Mouse (Mus musculus) stomach, embryonic 14.5 days (tissue): ENCODE measurements at regions not wholly inside any gene's neighbourhood (a gene's known extent, or its start where the extent isn't known, plus 50 kb on each side); places are given as distances from the start of the nearest gene placed in this dataset.

Source experiments
- ATAC-seq: fragments of 200-750 bp; cut with Nextera tagmentation; 2 replicates; pipeline ENCODE4 v1.8.0; 2017; ENCODE audit warnings: low read depth, moderate TSS enrichment; ENCODE audit not compliant: insufficient number of reproducible peaks, insufficient read depth, low FRiP score
- H3K27ac ChIP-seq: fragments of 300-500 bp; sonication (generic); 2 replicates; pipeline ENCODE4 v1.5.1; 2014; ENCODE audit warnings: mild to moderate bottlenecking, low read length, moderate library complexity, mixed read lengths
- H3K27me3 ChIP-seq: fragments of 300-500 bp; sonication (generic); 2 replicates; pipeline ENCODE4 v1.6.1; 2014; ENCODE audit warnings: low read length, control low read depth, mixed read lengths; ENCODE audit not compliant: control insufficient read depth, insufficient read depth
- H3K36me3 ChIP-seq: fragments of 300-500 bp; sonication (generic); 2 replicates; pipeline ENCODE4 v1.6.1; 2014; ENCODE audit warnings: mild to moderate bottlenecking, control low read depth, low read length, moderate library complexity, mixed read lengths; ENCODE audit not compliant: control insufficient read depth, insufficient read depth
- H3K4me1 ChIP-seq: fragments of 300-500 bp; sonication (generic); 2 replicates; pipeline ENCODE4 v1.6.1; 2014; ENCODE audit warnings: low read length, control low read depth, mixed read lengths; ENCODE audit not compliant: control insufficient read depth, insufficient read depth
- H3K4me2 ChIP-seq: fragments of 300-500 bp; sonication (generic); replicated peaks from 2 replicates; pipeline ENCODE4 v1.6.1; 2014; ENCODE audit warnings: low read depth, low read length, control low read depth
- H3K4me3 ChIP-seq: fragments of 300-500 bp; sonication (generic); 2 replicates; pipeline ENCODE4 v1.5.1; 2014; ENCODE audit warnings: low read depth, low read length, control low read depth
- H3K9ac ChIP-seq: fragments of 300-500 bp; sonication (generic); replicated peaks from 2 replicates; pipeline ENCODE4 v1.6.1; 2014; ENCODE audit warnings: low read depth, mild to moderate bottlenecking, control low read depth, low read length, moderate library complexity, mixed read lengths
- H3K9me3 ChIP-seq: fragments of 300-500 bp; sonication (generic); 2 replicates; pipeline ENCODE4 v1.6.1; 2016; ENCODE audit warnings: low read depth, low read length, control low read depth; ENCODE audit not compliant: control insufficient read depth
- WGBS: fragments of 180-500 bp; shearing (Covaris S2); extraction: QIAGEN DNeasy Blood & Tissue Kit; methylation state at CpG from one replicate; pipeline ENCODE4 v1.1.7; 2014; 5-methylcytosine and 5-hydroxymethylcytosine counted together

DNA sequence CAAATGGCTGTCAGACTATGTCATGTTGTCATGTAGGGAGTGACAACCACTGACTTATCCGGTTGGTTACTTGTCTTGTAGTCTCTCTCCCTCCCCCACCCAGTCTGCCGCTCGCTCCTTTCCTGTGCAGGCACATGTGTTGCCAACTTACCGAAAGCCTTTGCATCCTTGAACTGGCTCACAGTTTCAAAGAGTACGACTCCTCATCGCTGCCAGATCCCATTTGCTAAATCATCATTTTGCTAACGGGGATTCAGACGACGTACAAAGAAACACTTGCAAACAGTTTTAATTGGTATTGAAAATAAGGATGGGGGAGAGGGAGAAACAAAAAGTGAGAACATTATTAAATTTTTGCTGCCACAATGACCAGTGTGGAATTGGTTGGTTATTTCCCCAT is 582.7 kb downstream of the Vrk1 start:
- no peak overlapping the region for H3K27ac ChIP-seq
- no peaks in the 10 kb centered on the region for H3K27me3 ChIP-seq

DNA sequence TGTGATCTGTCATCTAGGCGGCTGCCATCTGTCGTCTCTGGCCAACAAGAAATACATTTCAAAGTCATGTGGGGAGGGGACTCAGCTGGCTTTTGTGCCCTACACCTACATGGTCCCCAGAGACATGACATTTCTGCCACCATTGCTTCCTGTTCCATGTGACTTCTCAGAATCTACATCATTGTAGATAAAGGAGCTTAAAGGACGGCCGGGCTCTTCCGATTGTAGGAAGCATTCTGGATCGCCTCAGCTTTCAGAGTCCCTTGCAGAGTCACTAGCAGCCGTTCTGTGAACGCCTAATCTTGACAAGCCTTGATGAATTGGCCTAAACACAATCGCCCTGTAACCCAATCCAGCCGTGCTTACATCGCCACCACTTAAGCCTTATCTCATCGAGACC is 587.6 kb downstream of the Vrk1 start:
- H3K27me3 ChIP-seq, result no peaks in the 10 kb centered on the region
- H3K4me1 ChIP-seq, result no peaks in the 10 kb centered on the region
- no peak overlapping the region for H3K4me3 ChIP-seq
- no peak overlapping the region for H3K4me2 ChIP-seq
- no peak for ATAC-seq
- H3K9ac ChIP-seq, result no peak overlapping the region
- H3K27ac ChIP-seq, result no peak overlapping the region
- H3K9me3 ChIP-seq, result no peaks in the 10 kb centered on the region
- no peaks in the 10 kb centered on the region for H3K36me3 ChIP-seq
- 5% methylated on average over 12 of the region's 12 CpGs for WGBS

More for the DNA sequence above, 582.7 kb downstream of the Vrk1 start:
- Histone ChIP-seq H3K36me3 (no peaks in the 10 kb centered on the region), H3K4me2 (no peak overlapping the region), H3K9ac (no peak overlapping the region), H3K9me3 (no peaks in the 10 kb centered on the region), H3K4me1 (no peaks in the 10 kb centered on the region), H3K4me3 (no peak overlapping the region)
- WGBS, result 91% methylated on average over 9 of the region's 9 CpGs
- ATAC-seq, result no peak

DNA sequence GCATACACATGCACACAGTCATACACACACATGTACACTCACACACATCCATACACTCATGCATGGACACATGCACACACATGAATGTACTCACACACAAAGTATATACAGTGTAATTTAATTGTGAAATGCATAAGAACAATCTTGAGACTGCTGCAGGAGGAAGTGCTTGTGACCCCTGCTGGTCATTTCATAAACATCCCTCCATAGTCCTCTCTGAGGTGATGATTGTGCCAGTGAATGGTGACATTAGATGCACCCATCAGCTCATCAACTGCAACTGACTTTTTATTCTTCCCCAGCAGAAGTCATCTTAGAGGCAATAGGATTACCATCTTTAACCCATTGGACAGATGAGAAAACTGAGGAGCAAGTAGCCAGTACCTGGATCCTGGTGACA is 597.2 kb downstream of the Vrk1 start:
- no peak overlapping the region for H3K4me2 ChIP-seq
- ATAC-seq, result no peak

DNA sequence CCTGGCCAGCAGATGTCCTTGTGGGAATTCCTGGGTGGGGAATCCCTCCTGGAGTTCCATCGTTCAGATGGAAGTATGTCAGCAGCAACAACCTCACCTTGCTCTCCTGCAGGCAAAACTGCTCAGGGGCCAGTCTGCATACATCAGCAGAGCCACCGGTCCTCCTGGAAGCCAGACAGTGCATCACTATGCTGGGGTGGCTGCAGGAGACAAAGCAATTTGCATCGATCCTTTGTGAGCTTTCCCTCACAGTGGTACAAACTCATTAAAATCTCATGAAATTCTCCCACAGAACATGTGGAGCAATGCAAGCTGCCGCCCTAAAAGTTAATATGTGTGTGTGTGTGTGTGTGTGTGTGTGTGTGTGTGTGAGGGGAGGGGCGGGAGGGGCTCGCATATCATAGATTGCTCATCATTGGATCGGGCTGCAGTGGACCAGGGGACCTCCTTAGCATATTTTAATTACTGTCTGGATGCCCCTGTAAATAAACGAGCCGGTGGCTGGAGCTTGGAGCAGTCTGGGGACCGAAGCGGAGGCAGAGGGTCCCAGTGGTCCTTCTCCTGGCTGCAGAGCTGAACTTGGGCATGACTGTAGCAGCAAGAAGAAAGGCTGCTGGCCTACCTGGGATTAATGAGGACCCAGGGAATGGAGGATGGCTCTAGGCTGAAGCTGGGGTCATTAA is 597.8 kb downstream of the Vrk1 start:
- Histone ChIP-seq H3K27ac (no peak overlapping the region), H3K9ac (no peak overlapping the region), H3K4me2 (no peak overlapping the region), H3K36me3 (no peaks in the 10 kb centered on the region), H3K9me3 (no peaks in the 10 kb centered on the region), H3K27me3 (no peaks in the 10 kb centered on the region), H3K4me1 (no peaks in the 10 kb centered on the region), H3K4me3 (no peak overlapping the region)
- WGBS, result 77% methylated on average over 11 of the region's 11 CpGs
- ATAC-seq, result no peak

More for the DNA sequence above, 597.2 kb downstream of the Vrk1 start:
- no peaks in the 10 kb centered on the region for H3K36me3 ChIP-seq
- H3K4me1 ChIP-seq, result no peaks in the 10 kb centered on the region
- H3K27me3 ChIP-seq, result no peaks in the 10 kb centered on the region
- H3K4me3 ChIP-seq, result no peak overlapping the region
- H3K9me3 ChIP-seq, result no peaks in the 10 kb centered on the region
- no peak overlapping the region for H3K9ac ChIP-seq
- no peak overlapping the region for H3K27ac ChIP-seq

DNA sequence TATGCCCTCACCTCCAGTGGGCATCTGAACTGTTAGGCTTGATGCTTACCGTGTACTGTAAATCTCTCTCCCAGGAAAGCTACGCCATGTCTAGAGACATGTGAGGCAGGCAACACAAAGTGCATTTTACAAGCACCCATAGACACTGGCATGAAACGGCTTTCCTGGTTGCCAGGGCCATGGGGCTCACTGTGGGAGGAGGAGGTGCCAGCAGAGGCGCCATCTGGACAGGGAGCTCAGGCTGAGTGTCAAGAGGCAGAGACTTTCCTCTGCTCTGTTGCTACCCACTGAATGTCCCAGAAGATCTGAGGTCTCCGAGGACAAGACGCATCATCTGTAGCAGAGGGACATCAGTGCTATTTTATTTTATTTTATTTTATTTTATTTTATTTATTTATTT is 608.7 kb downstream of the Vrk1 start:
- Histone ChIP-seq H3K4me1 (no peaks in the 10 kb centered on the region), H3K4me2 (no peak overlapping the region), H3K27ac (no peak overlapping the region), H3K4me3 (no peak overlapping the region), H3K27me3 (no peaks in the 10 kb centered on the region), H3K9me3 (no peaks in the 10 kb centered on the region), H3K36me3 (no peaks in the 10 kb centered on the region), H3K9ac (no peak overlapping the region)
- no peak for ATAC-seq
- WGBS, result 91% methylated on average over 6 of the region's 6 CpGs

DNA sequence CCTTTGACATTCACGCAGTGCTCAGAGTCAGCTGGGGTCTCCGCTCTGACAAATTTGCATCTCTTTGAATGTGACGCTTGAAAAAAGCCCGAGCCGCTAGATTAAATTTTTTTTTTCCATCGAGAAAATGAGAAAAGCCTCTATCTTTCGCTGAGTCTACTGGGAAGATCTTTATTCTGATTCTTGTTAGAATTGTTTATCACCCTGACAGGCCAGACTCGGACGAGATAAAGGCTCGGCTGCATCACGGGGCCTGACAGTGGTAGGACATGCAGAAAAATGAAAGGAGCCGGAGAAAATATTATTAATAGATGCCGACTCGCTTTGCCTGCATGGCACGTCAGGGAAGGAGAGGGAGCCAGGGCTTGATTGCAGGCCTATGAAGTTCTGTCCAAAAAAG is 616.8 kb downstream of the Vrk1 start:
- Histone ChIP-seq H3K36me3 (no peaks in the 10 kb centered on the region), H3K9me3 (no peaks in the 10 kb centered on the region)
- 54% methylated on average over 15 of the region's 15 CpGs for WGBS

DNA sequence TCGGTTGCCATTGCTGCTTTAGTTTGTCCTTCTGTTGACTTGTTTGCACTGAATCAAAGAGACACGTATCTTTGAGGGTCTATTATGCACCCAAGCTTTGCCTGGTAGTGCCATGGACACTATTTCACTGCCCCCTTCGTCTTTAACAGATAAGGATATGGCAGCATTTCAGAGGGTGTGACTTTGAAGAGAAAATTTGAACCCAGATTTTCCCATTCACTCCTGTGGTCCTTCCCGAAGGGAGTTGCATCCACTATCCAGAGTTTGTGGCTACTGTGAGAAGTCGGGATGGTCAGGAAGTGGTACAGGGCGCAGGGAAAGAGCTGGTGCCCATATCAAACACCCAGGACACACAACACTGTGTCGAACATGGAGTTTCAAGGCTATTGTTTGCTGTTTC is 622.5 kb downstream of the Vrk1 start:
- no peaks in the 10 kb centered on the region for H3K4me1 ChIP-seq
- H3K27me3 ChIP-seq, result no peaks in the 10 kb centered on the region
- H3K9me3 ChIP-seq, result no peaks in the 10 kb centered on the region
- H3K36me3 ChIP-seq, result no peaks in the 10 kb centered on the region
- H3K27ac ChIP-seq, result no peak overlapping the region
- 83% methylated on average over 7 of the region's 7 CpGs for WGBS
- H3K9ac ChIP-seq, result no peak overlapping the region
- no peak for ATAC-seq
- no peak overlapping the region for H3K4me3 ChIP-seq
- no peak overlapping the region for H3K4me2 ChIP-seq

More for the DNA sequence above, 616.8 kb downstream of the Vrk1 start:
- no peak for ATAC-seq
- Histone ChIP-seq H3K27ac (no peak overlapping the region), H3K9ac (no peak overlapping the region), H3K27me3 (no peaks in the 10 kb centered on the region), H3K4me3 (no peak overlapping the region), H3K4me1 (no peaks in the 10 kb centered on the region), H3K4me2 (no peak overlapping the region)

DNA sequence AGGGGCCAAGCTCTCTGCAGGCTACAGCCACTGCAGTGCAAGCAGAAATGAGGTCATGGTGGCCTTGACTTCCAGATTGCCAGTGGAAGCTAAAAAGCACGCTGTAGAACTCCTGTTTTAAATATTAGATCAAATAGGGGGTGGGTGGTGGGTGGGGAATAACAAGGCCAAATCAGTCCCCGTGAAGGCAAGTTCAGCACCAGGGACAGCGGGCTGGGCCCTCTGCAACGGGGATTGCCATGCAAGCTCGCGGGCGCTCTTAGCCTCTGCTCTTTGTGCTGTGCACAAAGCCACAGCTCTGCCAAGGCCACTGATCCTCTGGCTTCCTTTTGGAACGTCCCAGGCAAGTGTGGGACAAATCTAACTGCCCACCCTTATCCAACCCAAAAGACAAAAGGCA is 623.1 kb downstream of the Vrk1 start:
- Histone ChIP-seq H3K4me3 (no peak overlapping the region), H3K36me3 (no peaks in the 10 kb centered on the region), H3K27ac (no peak overlapping the region), H3K9me3 (no peaks in the 10 kb centered on the region), H3K9ac (no peak overlapping the region), H3K27me3 (no peaks in the 10 kb centered on the region), H3K4me2 (no peak overlapping the region), H3K4me1 (no peaks in the 10 kb centered on the region)
- 6% methylated on average over 8 of the region's 8 CpGs for WGBS
- ATAC-seq, result no peak

DNA sequence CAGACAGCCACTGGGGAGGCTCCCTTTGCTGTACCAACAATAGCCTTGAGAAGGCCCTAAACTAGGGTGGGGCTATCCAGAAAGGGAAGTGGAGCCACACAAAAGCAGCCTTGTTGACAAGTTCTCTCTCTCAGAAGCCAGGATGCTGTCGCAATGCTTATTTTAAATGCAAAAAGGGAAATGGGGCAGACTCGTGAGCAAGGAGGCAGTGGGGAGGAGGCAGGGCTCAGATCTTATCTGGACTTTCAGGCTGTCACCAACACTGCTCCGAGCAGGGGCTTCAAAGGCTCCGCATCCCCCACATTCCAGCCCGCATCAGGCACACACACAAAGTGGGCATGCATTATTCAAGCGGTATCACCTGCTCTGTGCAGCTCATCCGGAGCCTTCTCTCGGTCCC is 648.3 kb downstream of the Vrk1 start:
- Histone ChIP-seq H3K9ac (no peak overlapping the region), H3K9me3 (no peaks in the 10 kb centered on the region), H3K4me3 (no peak overlapping the region), H3K27me3 (no peaks in the 10 kb centered on the region), H3K27ac (no peak overlapping the region), H3K4me2 (no peak overlapping the region), H3K36me3 (no peaks in the 10 kb centered on the region), H3K4me1 (no peaks in the 10 kb centered on the region)
- WGBS, result 19% methylated on average over 8 of the region's 8 CpGs
- no peak for ATAC-seq
